Mouse (Mus musculus) testis, adult 2 months (tissue): ENCODE measurements at regions not wholly inside any gene's neighbourhood (a gene's known extent, or its start where the extent isn't known, plus 50 kb on each side); places are given as distances from the start of the nearest gene placed in this dataset.

Source experiments
- CTCF ChIP-seq: fragments of 200-500 bp; IDR thresholded peaks from 2 replicates; pipeline ENCODE4 v1.5.1; 2012; ENCODE audit warnings: low read depth, mild to moderate bottlenecking, inconsistent platforms, low read length, moderate library complexity; ENCODE audit not compliant: control insufficient read depth, insufficient read depth, insufficient replicate concordance
- POLR2A ChIP-seq: fragments of 200-500 bp; IDR thresholded peaks from 2 replicates; pipeline ENCODE4 v1.6.1; 2012; ENCODE audit warnings: low read depth, mild to moderate bottlenecking, inconsistent platforms, low read length, moderate library complexity; ENCODE audit not compliant: control insufficient read depth

GRCm38 (mm10) chr11:64618631-64619385, 182.4 kb upstream of the F930015N05Rik start:
- TF ChIP-seq POLR2A (no peak), CTCF (no peak)
